Mouse (Mus musculus) brain, embryonic 14.5 days (tissue): Measurements from ENCODE around the gene Ube3b.

Source experiments
- CTCF ChIP-seq: fragments of 200-500 bp; IDR thresholded peaks from 2 replicates; pipeline ENCODE4 v1.5.1; 2012; ENCODE audit warnings: inconsistent platforms, mild to moderate bottlenecking, moderate library complexity, borderline replicate concordance; ENCODE audit not compliant: insufficient read depth, insufficient read length; ENCODE audit errors: extremely low read depth
- POLR2A ChIP-seq: fragments of 200-500 bp; IDR thresholded peaks from 2 replicates; pipeline ENCODE4 v1.6.1; 2012; ENCODE audit warnings: mild to moderate bottlenecking, inconsistent platforms, borderline replicate concordance; ENCODE audit not compliant: poor library complexity, insufficient read depth, insufficient read length, severe bottlenecking; ENCODE audit errors: extremely low read depth

GRCm38 (mm10) chr5:114384448-114384847, 4.0 kb downstream of the Ube3b start:
- TF ChIP-seq POLR2A: no peak
- no peak for TF ChIP-seq CTCF
